Mouse (Mus musculus) heart, postnatal 4 days (tissue): ENCODE results near the gene Adra1b. TPM values are rescaled to one million over a fixed set of nuclear protein-coding genes. Genes with fewer than 3 reads are reported as not detected.
A peak's percentile ranks its signal among the peaks of the same experiment; 100 is the strongest.

Source experiments
- DNase-seq: peaks from one replicate; pipeline ENCODE4 v3.0.0; 2021
- total RNA-seq, 2 experiments: library from RNA; stranded (reverse); gene quantifications; 2 replicates each; pipeline ENCODE4 v1.2.3; 2021

The Adra1b gene
- total RNA-seq, 2 experiments from 2014 or later, result 37.0 to 39.2 TPM

GRCm38 (mm10) chr11:43817368-43817923, 83.6 kb downstream of the Adra1b start:
- DNase-seq, result no peak

- no peak for DNase-seq
Measured at GRCm38 (mm10) chr11:43812535-43812934, 88.5 kb downstream of the Adra1b start.

- no peak for DNase-seq
Measured at GRCm38 (mm10) chr11:43807732-43808131, 93.3 kb downstream of the Adra1b start.

GRCm38 (mm10) chr11:43795992-43796391, 105.0 kb downstream of the Adra1b start:
- no peak for DNase-seq

GRCm38 (mm10) chr11:43790446-43790845, 110.6 kb downstream of the Adra1b start:
- peak; percentile 37 for DNase-seq

- peak; percentile 89 for DNase-seq
Measured at GRCm38 (mm10) chr11:43783772-43784171, 117.2 kb downstream of the Adra1b start.

- no peak for DNase-seq
Measured at GRCm38 (mm10) chr11:43783106-43783505, 117.9 kb downstream of the Adra1b start.

- DNase-seq, result no peak
Measured at GRCm38 (mm10) chr11:43779551-43779950, 121.5 kb downstream of the Adra1b start.

GRCm38 (mm10) chr11:43776324-43776694, 124.7 kb downstream of the Adra1b start:
- no peak for DNase-seq

- DNase-seq, result peak; percentile 41
Measured at GRCm38 (mm10) chr11:43775469-43776323, 125.3 kb downstream of the Adra1b start.

GRCm38 (mm10) chr11:43773725-43774124, 127.3 kb downstream of the Adra1b start:
- DNase-seq, result peak; percentile 17

GRCm38 (mm10) chr11:43770110-43770509, 130.9 kb downstream of the Adra1b start:
- DNase-seq, result no peak

GRCm38 (mm10) chr11:43767749-43768148, 133.3 kb downstream of the Adra1b start:
- no peak for DNase-seq

- peak; percentile 84 for DNase-seq
Measured at GRCm38 (mm10) chr11:43766922-43767648, 133.9 kb downstream of the Adra1b start.

- peak; percentile 43 for DNase-seq
Measured at GRCm38 (mm10) chr11:43758436-43758835, 142.6 kb downstream of the Adra1b start.

- no peak for DNase-seq
Measured at GRCm38 (mm10) chr11:43755411-43755810, 145.6 kb downstream of the Adra1b start.

- no peak for DNase-seq
Measured at GRCm38 (mm10) chr11:43754568-43754967, 146.4 kb downstream of the Adra1b start.

GRCm38 (mm10) chr11:43751542-43751941, 149.5 kb downstream of the Adra1b start:
- DNase-seq, result no peak

- peak; percentile 98 for DNase-seq
Measured at GRCm38 (mm10) chr11:43747233-43748226, 153.5 kb downstream of the Adra1b start, which contains the start of gene Ttc1. Gene Ttc1 (minus strand): TSS chr11:43748008.

GRCm38 (mm10) chr11:43728737-43729301, 172.2 kb downstream of the Adra1b start:
- no peak for DNase-seq

GRCm38 (mm10) chr11:43727796-43728195, 173.2 kb downstream of the Adra1b start:
- no peak for DNase-seq
